Mouse (Mus musculus) heart, adult 2 months (tissue): ENCODE results near the gene Ifi27l2b.
"Not testable (repeated sequence)": the region's sequence is repeated elsewhere in the genome, so short reads cannot be mapped to it uniquely, and the experiment has no call there.

ENCODE experiments used
- CTCF ChIP-seq: fragments of 200-600 bp; IDR thresholded peaks from 2 replicates; pipeline ENCODE4 v1.8.1; 2022; ENCODE audit warnings: antibody characterized with exemption, mild to moderate bottlenecking, moderate library complexity
- POLR2A ChIP-seq: fragments of 200-500 bp; IDR thresholded peaks from 2 replicates; pipeline ENCODE4 v1.6.1; 2011; ENCODE audit warnings: mild to moderate bottlenecking, low read depth, low read length, control low read depth; ENCODE audit not compliant: insufficient read depth

- TF ChIP-seq POLR2A = 0 out of 2 replicates have a peak, but pooled peaks have one; percentile 31
- TF ChIP-seq CTCF = not testable (repeated sequence)
These were observed 12.8 kb downstream of the Ifi27l2b start for GRCm38 (mm10) chr12:103444261-103444660.
